Mouse (Mus musculus) bone marrow macrophage, adult 2 months (primary cell): Measurements from ENCODE around the gene 1190005I06Rik.

ENCODE experiments used
- CTCF ChIP-seq: IDR thresholded peaks from 2 replicates; pipeline ENCODE4 v1.5.1; 2012; ENCODE audit warnings: low read depth, mild to moderate bottlenecking, low read length, moderate library complexity
- POLR2A ChIP-seq: IDR thresholded peaks from 2 replicates; pipeline ENCODE4 v1.6.1; 2012; ENCODE audit warnings: mild to moderate bottlenecking, low read depth, low read length, borderline replicate concordance

- TF ChIP-seq POLR2A (no peak), CTCF (no peak)
Measured at GRCm38 (mm10) chr8:120580336-120581000, 67.0 kb downstream of the 1190005I06Rik start.
